Mouse (Mus musculus): Measurements from ENCODE around the gene Midn.

GRCm38 (mm10) chr10:80172527-80173292 lies 24.6 kb downstream of the Midn start, which contains the start of gene 1600002K03Rik:
- TF ChIP-seq POLR2A (IDR thresholded peaks at IDR 0.05; ENCODE audit: extremely low read depth, insufficient read depth, low read length) (peak; percentile 72), CTCF (IDR thresholded peaks at IDR 0.05; ENCODE audit: extremely low read depth, insufficient read depth, low read length) (no peak)
